Mouse (Mus musculus) intestine, postnatal 0 days (tissue): Measurements from ENCODE around the gene Man1b1. TPM values are rescaled to one million over a fixed set of nuclear protein-coding genes. Genes with fewer than 3 reads are reported as not detected.
A peak's percentile ranks its signal among the peaks of the same experiment; 100 is the strongest.

Experiments used
- ATAC-seq: fragments of 200-750 bp; cut with Nextera tagmentation; 2 replicates; pipeline ENCODE4 v1.8.0; 2017; ENCODE audit warnings: mild to moderate bottlenecking, moderate TSS enrichment, moderate library complexity
- H3K27ac ChIP-seq: fragments of 300-500 bp; sonication (generic); 2 replicates; pipeline ENCODE4 v1.5.1; 2014; ENCODE audit warnings: mild to moderate bottlenecking, low read depth, low read length, moderate library complexity
- H3K27me3 ChIP-seq: fragments of 300-500 bp; sonication (generic); replicated peaks from 2 replicates; pipeline ENCODE4 v1.6.1; 2014; ENCODE audit warnings: low read length, mixed read lengths; ENCODE audit not compliant: control insufficient read depth, insufficient read depth
- H3K36me3 ChIP-seq: fragments of 300-500 bp; sonication (generic); 2 replicates; pipeline ENCODE4 v1.6.1; 2014; ENCODE audit warnings: mild to moderate bottlenecking, moderate library complexity; ENCODE audit not compliant: control insufficient read depth, insufficient read depth
- H3K4me1 ChIP-seq: fragments of 300-500 bp; sonication (generic); replicated peaks from 2 replicates; pipeline ENCODE4 v1.6.1; 2014; ENCODE audit warnings: antibody characterized with exemption, low read length, mixed read lengths; ENCODE audit not compliant: control insufficient read depth, insufficient read depth
- H3K4me2 ChIP-seq: fragments of 300-500 bp; sonication (generic); replicated peaks from 2 replicates; pipeline ENCODE4 v1.6.1; 2014; ENCODE audit warnings: low read depth, mild to moderate bottlenecking, moderate library complexity
- H3K4me3 ChIP-seq: fragments of 300-500 bp; sonication (generic); 2 replicates; pipeline ENCODE4 v1.5.1; 2014; ENCODE audit warnings: low read depth, low read length
- H3K9ac ChIP-seq: fragments of 300-500 bp; sonication (generic); 2 replicates; pipeline ENCODE4 v1.6.1; 2014; ENCODE audit warnings: mild to moderate bottlenecking, low read depth, low read length
- H3K9me3 ChIP-seq: fragments of 300-500 bp; sonication (generic); 2 replicates; pipeline ENCODE4 v1.6.1; 2016; ENCODE audit warnings: mixed run types; ENCODE audit not compliant: control insufficient read depth
- CTCF ChIP-seq: sonication (generic); IDR thresholded peaks from 2 replicates; pipeline ENCODE4 v1.5.1; 2016; ENCODE audit warnings: low read depth, mild to moderate bottlenecking, control low read depth, antibody characterized with exemption, moderate library complexity
- WGBS: fragments of 180-500 bp; shearing (Covaris S2); extraction: QIAGEN DNeasy Blood & Tissue Kit; methylation state at CpG from one replicate; pipeline ENCODE4 v1.1.7; 2014; 5-methylcytosine and 5-hydroxymethylcytosine counted together
- polyA plus RNA-seq: library from polyadenylated mRNA; unstranded; fragments of >200 nt; fragmentation: Nextera tagmentation; extraction: Ambion mirVana; gene quantifications from 2 replicates; pipeline ENCODE4 v1.2.1, GENCODE M21; 2015

Gene Man1b1
- polyA plus RNA-seq, 1 experiment from 2014 or later, result 44.7 TPM

DNA sequence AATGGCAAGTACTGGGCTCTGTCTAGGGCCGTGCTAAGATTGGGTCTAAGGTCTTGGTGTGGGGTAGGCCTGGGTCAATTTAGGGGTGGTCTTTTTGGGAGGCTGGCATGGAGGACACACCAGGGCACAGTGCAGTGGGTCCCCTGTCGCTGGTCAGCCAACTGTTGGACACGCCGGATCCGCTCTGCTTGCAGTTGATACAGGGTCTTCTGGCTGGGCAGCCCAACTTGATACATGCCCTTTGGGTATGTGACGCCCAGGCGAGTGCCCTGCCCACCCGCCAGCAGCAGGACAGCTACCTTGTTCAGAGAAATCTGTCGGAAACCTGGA, 32.6 kb downstream of the Man1b1 start:
- H3K27ac ChIP-seq, result peak overlapping the region; percentile 89

DNA sequence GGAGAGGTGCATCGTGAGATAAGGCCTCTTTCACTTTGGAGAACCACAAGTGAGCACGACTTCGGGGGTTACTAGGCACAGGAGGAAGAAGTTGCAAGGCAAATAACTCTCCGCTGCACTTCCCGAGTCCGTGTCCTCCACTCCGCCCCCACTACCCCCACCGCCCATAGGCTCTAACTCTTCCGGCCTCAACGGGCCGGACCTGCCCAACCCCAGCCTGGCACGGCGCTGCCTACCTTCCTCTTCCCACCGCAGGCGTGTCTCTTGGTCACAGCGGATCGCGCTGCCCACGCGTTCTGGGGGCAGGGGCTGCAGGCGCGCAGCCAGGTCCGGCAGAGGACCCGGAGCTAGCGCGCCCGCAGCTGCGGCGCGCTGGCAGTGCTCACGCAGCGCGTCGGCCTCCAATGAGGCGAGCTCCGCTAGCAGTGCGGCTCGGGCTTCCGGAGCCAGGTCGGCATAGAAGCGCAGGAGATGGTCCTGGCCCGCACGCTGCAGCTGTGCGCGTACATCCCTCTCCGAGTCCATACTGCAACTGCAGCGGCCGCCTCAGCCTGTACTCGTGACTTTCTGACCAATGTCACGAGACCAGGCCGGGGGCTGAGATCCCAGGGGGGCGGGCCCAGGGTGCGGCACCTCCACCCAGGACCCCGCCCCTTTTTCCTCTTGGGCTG, 33.1 kb downstream of the Man1b1 start, which contains the start of gene Uap1l1:
Gene Uap1l1 (minus strand): TSS at position 592 of the 671 bp plus-strand sequence.
- Histone ChIP-seq H3K27ac (peak within 1 kb of the TSS; percentile 89), H3K9me3 (no peaks in the 10 kb centered on the region), H3K9ac (peak within 1 kb of the TSS; percentile 67), H3K4me1 (peaks cover 12% of the 10 kb centered on the region; the same call in 1 of the 2 replicates), H3K4me2 (peak within 1 kb of the TSS; percentile 79), H3K27me3 (no peaks in the 10 kb centered on the region), H3K4me3 (peak within 1 kb of the TSS; percentile 62), H3K36me3 (peaks cover 33% of the 10 kb centered on the region)
- TF ChIP-seq CTCF, result no peak
- under 1% methylated on average over 54 of the region's 54 CpGs for WGBS
- ATAC-seq, result peak; percentile 64

More for the DNA sequence above, 32.6 kb downstream of the Man1b1 start:
- Histone ChIP-seq H3K4me2 (peak overlapping the region; percentile 79), H3K27me3 (no peaks in the 10 kb centered on the region), H3K4me3 (peak overlapping the region; percentile 62), H3K9ac (peak overlapping the region; percentile 67), H3K36me3 (peaks cover 37% of the 10 kb centered on the region), H3K9me3 (no peaks in the 10 kb centered on the region), H3K4me1 (peaks cover 11% of the 10 kb centered on the region; the same call in 1 of the 2 replicates)
- no peak for ATAC-seq
- 35% methylated on average over 9 of the region's 9 CpGs for WGBS
- no peak for TF ChIP-seq CTCF

DNA sequence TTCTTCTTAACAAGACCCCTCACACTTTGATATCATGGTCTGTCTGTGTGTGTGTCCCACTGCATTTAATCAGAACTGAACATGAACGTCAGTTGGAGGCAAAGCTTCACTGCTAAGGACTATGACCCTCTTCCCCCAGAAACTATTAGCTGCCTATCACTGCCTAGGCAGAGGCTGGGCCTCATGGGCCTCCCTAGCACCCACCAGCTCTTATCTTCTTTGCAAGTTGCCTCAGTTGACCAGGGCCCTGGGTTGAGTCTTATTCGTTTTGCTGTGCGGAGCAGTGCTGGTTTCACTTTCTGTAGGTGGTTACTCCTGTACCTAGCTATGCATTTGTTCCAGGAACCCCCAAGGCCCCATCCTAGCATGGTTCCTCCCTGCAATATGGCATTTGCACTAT, 37.9 kb downstream of the Man1b1 start:
- Histone ChIP-seq H3K36me3 (peaks cover 3% of the 10 kb centered on the region; the same call in 1 of the 2 replicates), H3K9me3 (no peaks in the 10 kb centered on the region), H3K4me3 (no peak overlapping the region), H3K27me3 (no peaks in the 10 kb centered on the region), H3K9ac (no peak overlapping the region), H3K4me1 (peaks cover 14% of the 10 kb centered on the region; the same call in 1 of the 2 replicates), H3K27ac (peak overlapping the region; percentile 82), H3K4me2 (peak overlapping the region; percentile 24; the same call in 1 of the 2 replicates)
- TF ChIP-seq CTCF, result no peak
- peak; percentile 16; the same call in 1 of the 2 replicates for ATAC-seq
- WGBS, result 39% methylated on average over 3 of the region's 3 CpGs

DNA sequence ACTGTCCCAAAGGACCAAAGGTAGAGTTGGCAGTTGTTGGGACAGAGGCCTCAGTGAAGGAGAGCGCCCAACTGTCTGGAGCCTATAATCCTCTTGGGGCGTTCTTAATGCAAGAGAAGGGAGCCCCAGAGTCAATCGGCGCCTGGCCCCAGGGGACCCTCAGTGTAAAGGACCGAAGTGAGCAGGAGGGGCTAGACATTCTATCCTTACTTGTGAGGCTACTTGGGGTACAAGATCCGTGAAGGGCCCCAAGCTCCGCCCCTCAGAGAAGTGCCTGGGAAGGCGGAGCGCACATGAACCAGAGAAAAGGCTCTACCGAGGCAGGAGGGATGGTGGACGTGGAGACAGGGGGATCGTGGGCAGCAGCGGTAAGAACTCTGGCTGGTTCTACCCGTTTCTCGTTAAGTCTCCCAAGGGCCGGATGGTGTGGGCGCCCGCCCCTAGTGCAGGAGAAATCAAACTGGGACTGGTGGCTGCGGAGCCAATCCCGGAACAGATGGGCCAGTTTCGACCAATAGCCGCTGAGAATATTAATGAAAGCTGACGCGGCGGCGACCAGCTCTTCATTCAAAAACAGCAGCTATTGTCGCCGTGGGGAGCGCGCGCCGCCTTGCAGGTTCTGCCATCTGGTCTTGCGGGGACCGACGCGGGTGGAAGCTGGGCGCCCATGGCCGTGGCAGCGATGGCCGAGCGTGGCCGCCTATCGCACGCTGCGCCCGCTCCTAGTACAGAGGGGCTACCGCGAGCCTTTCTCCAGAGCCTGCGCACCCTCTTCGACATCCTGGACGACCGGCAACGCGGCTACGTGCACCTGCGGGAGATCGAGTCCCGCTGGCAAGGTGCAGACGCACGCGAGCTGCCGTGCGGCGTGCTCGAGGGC, 39.9 kb downstream of the Man1b1 start, which contains the start of gene Sapcd2:
Gene Sapcd2 (plus strand): TSS at position 558 of the 880 bp plus-strand sequence.
- Histone ChIP-seq H3K9me3 (no peaks in the 10 kb centered on the region), H3K4me1 (peaks cover 11% of the 10 kb centered on the region; the same call in 1 of the 2 replicates), H3K36me3 (peaks cover 21% of the 10 kb centered on the region), H3K4me3 (peak within 1 kb of the TSS; percentile 69), H3K27ac (peak within 1 kb of the TSS; percentile 43), H3K4me2 (peak within 1 kb of the TSS; percentile 96), H3K27me3 (no peaks in the 10 kb centered on the region), H3K9ac (peak within 1 kb of the TSS; percentile 62)
- WGBS, result under 1% methylated on average over 65 of the region's 65 CpGs
- 0 out of 2 replicates have a peak, but pooled peaks have one; percentile 10 for TF ChIP-seq CTCF
- ATAC-seq, result peak; percentile 74

DNA sequence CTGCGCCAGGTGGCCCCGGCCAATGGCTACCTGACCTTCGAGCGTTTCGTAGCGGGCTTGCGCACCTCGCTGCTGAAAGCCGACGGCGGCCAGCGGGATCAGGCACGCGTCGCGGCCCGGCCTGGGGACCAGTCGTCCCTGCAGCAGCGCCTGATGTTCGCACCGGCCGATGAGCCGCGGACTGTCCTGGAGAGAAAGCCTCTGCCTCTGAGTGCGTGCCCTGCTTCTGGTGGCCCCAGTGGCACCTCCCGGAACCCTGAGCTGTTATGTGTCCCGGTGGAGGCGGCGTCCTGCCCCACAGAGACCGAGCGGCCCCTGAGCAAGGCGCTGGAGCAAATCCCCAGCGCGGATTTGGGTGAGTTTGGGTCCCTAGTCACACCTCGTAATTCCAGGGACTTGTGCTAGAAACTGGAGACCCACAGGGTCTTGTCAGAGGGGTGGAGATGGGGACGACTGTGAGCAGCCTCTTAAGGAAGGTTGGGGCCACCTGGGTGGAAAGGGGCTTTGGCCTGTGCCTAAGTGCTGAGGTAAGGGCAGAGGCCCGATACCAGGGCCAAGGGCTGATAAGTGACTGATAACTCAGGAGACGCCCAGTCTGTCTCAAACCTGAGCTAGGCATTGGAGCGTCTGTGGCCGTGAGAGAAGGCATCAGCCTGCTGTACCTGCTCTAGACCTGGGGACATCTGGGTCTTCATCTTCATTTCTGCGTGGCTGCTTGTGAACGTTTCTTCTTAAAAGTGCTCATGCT, 40.7 kb downstream of the Man1b1 start:
- H3K36me3 ChIP-seq, result peaks cover 29% of the 10 kb centered on the region
- H3K27me3 ChIP-seq, result no peaks in the 10 kb centered on the region
- H3K4me1 ChIP-seq, result peaks cover 11% of the 10 kb centered on the region; the same call in 1 of the 2 replicates
- H3K4me2 ChIP-seq, result peak overlapping the region; percentile 96
- H3K27ac ChIP-seq, result peak overlapping the region; percentile 43
- WGBS, result 2% methylated on average over 42 of the region's 42 CpGs
- no peaks in the 10 kb centered on the region for H3K9me3 ChIP-seq
- peak overlapping the region; percentile 69 for H3K4me3 ChIP-seq
- peak; percentile 31 for ATAC-seq
- TF ChIP-seq CTCF, result no peak
- H3K9ac ChIP-seq, result peak overlapping the region; percentile 62
